Mouse (Mus musculus) left cerebral cortex, postnatal 25 days (tissue): Measurements from ENCODE around the gene Irx4. TPM values are rescaled to one million over a fixed set of nuclear protein-coding genes. Genes with fewer than 3 reads are reported as not detected.

Experiments used
- DNase-seq, 2 experiments: peaks; one replicate each; pipeline ENCODE4 v3.0.0; 2022; ENCODE audit warnings: low spot score in 2 of 2, mixed read lengths in 1 of 2
- intact Hi-C: fragments of 180-260 bp; cut with DNase I; formaldehyde crosslinking; loops from one replicate; pipeline ENCODE4 v1.15.1; 2025
- total RNA-seq, 2 experiments: library from RNA; stranded (reverse); gene quantifications; 2 replicates each; pipeline ENCODE4 v1.2.3; 2021

Gene Irx4
- total RNA-seq, 2 experiments from 2014 or later, result not detected

DNA sequence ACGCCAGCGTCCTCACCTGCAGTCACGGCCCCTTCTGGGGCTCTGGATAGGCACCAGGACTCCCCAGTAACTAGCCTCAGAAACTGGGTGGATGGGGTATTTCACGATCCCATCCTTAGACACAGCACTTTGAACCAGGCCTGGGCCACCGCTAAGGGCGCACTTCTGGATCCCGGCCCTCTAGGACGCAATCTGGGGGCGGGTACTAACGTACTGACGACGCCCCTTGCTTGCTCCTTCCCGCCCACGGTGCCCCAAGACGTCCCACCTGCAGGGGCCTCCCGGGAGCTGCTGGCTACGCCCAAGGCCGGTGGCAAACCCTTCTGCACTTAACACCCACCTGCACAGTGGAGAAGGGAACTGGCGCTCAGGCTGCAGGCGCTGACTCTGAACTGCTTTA is 8.4 kb downstream of the Irx4 start:
- no peak for DNase-seq
- intact Hi-C loops, result loop anchor here (5.0 to 10.0 kb wide), 2 partner anchors 631 to 974 kb away; no protein-coding TSS in a partner anchor

DNA sequence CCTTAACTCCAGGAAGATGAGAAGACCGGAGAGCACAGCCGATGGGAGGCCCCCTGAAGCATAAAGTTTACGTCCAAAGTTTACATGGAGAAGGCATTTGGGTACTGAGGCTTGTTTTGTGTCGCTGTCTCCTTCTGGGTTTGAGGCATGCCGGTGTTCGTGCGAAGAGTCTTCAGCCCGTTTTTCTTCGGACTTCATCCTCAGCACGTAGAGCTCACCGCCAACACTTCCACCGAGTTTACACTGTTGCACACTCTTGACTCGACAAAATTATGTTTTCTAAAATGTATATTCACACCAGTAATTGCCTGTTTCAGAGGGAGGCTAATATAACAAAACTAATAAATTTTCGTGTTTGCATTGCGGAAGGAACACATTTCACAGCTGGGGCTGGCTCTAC is 9.0 kb downstream of the Irx4 start:
- intact Hi-C loops, result loop anchor here (5.0 to 10.0 kb wide), 2 partner anchors 632 to 974 kb away; no protein-coding TSS in a partner anchor
- DNase-seq, result no peak

DNA sequence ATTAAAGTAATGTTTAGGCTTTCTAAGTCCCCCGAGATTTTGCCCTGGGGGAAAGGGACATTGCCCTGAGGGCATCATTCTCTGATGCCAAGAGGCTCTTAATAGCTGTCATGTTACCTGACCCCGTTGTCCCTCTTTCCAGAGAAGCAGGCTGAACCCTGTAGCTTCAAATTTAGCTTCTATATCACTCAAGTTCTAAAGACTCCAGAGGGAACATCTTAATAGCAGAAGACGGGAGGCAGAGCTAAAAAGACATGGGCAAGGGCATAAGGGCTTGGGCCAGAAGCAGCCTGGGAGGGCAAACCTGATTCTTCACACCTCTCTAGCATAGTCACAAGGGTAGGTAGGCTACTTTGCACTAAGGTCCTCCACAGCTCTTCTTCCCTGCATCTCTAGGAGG is 9.6 kb downstream of the Irx4 start:
- intact Hi-C loops, result loop anchor here (5.0 to 10.0 kb wide), 2 partner anchors 633 to 975 kb away; no protein-coding TSS in a partner anchor
- DNase-seq, result no peak

DNA sequence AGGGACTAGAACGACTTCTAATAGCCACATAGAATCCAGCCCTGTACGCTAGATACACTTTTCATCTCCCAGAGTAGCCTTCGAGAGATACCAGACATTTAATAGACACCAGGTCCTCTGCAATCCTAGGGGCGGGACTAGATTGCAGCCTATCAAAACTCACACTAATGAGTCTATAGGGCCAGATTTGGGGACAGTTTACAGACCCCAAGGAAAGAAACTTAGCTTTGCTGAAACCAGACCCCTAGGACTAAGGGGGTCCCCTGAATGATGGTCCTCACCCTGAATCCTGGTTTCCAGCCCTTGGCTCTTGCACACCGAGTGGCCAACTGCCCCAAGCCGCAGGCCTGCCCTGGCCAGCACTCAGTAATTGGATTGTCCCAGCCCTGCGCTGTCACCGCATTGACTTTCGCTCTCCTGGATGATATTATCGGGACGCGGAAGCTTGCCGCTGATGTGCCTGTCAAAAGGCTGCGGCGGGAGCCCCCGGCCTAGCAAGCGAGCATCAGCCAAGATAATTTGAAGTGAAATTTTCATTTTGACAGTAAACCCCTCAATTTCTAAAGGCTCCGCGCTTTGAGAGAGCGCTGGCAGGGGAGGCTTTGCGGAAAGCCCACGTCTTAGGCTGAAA is 10.3 kb downstream of the Irx4 start:
- no peak for DNase-seq
- intact Hi-C loops, result no loop called here

DNA sequence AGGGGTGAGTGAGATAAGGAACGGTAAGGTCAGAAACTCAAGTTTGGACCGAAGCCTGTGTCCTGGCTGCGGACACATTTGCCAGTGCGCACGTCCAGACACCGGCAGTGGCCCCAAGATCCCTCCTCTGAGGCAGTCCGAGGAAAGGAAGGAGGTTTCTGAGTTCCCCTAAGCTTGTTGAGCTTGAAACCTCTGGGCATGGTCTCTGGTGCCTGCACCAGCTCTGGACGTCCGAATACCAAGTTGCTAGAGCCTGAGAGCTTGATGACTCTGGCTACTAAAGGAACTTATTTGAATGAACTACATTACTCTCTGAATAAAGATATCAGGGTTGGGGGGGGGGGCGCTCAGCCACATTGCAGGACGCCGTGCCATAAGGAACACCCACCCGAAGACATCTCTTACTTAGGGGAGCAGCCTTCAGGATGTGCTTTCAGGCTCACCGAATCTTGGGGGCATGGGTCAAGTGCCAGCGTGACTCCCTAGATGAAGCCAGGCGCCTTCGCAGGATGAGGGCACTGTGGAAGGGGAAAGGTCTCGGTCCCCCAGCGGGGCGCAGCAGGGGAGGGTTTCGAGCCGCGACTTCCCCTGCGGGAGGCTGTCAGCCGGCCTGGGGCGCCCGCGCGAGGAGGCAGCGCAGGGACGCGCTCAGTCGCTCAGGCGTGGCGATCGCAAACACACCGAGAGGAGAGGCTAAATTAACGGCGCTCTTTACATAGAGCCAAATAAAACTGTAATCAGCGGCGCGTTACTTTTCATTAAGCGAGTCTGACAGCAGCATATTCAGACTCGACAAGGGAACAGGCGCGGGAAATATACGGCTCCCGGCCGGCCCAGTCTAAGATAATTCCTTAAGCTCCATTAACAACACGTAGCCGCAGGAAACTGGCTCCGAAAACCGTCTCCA is 11.3 kb downstream of the Irx4 start:
- intact Hi-C loops, result no loop called here
- DNase-seq, result no peak

DNA sequence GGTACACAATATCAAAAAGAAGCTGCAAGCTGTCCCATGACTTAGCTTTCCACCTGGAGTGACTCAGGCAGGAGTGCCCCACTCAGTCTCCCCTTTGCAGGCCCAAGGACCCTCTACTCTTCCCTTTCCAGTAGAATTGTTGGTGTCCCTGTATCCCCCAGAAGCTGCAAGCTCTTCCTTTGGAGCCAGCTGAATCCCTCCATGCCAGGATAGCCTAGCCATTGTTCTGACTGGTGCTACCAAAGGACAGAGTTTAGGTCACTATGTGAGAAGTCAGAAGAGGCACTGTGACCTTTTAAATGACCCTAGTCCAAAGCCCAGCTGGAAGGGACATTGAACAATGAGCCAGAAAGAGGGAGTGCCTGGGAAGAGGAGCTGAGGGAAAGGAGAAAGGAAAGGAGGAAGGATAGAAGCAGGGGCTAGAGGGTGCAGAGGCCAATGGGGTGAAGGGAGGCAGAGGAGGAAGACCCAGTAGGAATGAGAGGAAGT is 12.6 kb downstream of the Irx4 start:
- intact Hi-C loops, result no loop called here
- no peak for DNase-seq

DNA sequence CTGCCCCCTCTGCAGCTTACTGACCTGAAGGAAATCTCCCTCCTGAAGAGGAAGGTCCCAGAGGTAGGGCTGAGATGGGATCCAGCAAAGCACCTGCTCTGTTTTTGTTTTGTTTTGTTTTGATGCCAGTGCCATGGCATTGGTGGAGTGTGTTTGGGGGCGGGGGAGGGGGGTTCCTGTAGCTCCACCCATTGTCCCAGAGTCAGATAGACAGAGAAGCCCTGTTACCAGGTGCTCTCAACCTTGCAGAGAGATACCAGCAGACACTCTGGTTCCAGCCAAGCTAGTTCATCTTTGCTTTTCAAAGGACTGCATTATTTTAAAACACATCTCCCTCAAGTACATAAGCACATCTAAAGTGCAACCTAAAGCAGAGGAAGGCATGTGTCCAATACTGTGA is 13.3 kb downstream of the Irx4 start:
- no peak for DNase-seq
- intact Hi-C loops, result no loop called here

DNA sequence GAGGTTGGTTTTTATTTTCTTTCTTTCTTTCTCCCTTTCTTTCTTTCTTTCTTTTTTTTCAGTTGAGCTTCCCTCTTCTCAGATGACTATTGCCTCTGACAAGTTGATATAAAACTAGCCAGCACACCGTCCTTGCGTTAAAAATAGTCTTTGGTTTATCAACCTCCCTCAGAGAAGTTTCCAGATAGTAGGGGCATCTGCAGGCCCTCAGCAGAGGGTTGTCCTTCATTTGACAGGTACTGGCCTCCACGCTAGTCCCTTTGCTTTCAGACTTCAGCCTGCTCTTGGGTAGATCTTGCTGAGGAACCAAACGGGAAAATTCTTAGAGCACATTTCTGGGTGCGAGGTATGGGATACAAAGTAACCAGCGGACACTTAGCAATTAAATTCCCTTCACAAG is 17.1 kb downstream of the Irx4 start:
- intact Hi-C loops, result no loop called here
- no peak for DNase-seq

DNA sequence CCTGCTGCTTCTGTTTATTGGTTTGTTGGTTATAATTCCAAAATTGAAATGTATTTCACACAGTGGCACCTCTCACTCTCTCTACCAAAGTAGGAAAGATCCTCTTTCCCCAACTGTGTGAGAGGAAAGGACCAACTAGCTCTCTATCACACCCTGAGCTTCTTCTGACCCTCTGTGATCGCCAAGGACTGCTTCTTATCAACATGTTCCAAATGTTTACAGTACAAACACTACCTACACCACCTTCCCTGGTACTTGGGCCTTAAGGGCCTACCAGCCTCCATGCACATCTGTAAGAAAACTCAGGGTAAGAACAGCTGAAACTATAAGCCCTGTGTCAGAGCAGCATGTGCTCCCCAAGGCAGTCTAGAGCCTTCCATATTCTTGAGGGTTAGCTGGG is 17.5 kb downstream of the Irx4 start:
- no peak for DNase-seq
- intact Hi-C loops, result no loop called here

DNA sequence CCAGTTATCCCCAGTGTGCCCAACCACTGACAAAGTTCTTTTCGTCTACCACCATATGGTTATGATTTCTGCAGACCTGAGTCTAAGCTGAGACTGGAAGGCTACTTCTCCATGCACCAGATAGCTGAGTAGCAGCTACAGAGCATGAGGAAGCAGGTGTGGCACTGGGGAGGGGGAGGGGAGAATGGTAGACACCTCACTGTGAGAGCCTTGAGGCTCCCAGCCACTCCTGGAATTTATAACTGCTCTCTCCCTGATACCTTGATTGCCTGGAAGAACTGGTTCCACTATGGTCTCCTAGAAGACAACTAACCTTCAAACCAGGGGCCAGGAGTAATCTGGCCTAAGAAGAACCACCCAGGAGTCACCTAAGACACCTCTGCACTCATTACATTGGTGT is 18.9 kb downstream of the Irx4 start:
- intact Hi-C loops, result no loop called here

DNA sequence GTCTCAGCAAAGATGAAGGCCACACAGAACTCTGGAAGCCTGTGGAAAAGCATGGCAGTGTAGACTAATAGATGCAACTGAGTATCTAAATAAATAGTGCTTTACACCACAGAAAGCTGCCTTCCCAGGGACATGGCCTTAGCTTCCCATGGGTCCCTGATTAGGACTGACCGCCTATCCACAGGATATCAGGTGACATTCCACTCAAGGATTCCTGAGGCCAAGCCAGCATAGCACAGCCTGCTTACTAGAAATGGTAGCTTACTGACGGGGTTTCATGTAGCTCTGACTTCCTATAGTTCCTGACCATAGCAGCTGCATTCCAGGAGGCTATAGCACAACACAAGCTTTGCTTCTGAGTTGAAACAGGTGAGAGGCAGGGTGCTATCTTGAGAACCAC is 22.1 kb downstream of the Irx4 start:
- intact Hi-C loops, result no loop called here
- no peak for DNase-seq

More for the DNA sequence above, 18.9 kb downstream of the Irx4 start:
- DNase-seq, result no peak

DNA sequence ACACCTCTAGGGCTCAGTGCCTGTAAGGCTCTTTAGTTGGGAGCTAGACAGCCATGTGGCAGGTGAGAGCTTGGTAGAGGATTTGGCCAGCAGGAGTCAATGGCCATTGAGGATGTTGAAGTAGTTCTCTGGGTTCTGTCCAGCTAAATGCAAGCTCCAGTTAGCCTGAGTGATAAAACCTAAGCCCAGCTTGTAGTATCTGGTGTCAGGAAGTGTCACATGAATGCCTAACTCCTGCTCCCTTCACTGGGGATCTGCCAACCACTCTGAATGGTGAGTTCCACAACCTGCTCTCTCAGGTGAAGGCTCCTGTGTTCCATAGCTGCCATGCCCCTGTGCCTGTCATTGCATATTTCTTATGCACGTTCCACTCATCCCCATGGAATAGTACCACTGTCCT is 23.3 kb downstream of the Irx4 start:
- intact Hi-C loops, result no loop called here
- no peak for DNase-seq

DNA sequence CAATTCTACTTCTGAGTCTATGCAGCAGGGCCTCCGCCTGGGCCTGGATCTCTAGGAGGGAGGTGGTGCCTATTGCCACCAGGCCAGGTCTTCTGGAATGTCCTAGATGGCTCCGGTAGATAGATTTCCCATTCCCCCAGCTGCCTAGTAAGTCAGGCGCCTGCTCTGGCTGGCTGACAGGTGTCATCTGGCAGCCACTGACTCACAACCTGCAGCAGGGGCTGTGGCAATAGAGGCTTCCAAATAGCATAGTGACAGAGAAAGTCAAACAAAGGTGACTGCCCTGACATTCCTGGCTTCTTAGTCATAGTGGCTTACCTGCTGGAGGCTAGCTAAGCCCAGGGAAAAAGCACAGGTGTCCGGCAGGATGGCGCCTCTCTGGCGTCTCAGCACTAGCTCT is 29.9 kb downstream of the Irx4 start:
- no peak for DNase-seq
- intact Hi-C loops, result no loop called here

DNA sequence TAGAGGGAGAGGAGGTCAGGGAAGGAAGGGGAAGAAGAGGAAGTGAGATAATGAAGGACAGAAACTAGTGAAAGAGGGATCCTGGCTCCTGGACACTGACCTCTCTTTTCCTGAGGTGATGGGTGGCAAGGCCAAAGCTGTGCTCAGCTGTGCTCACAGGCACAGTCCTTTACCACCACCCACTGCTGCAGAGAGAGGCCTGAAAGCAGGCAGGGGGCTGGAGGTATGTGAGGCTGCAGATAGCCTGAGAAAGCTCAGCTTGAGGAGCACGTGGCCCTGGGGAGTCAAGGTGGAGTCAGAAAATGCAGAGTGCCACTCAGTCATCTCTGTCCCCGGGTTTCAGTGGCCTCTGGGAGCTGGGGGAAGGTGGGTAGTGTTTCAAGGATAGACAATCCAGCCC is 30.8 kb downstream of the Irx4 start:
- intact Hi-C loops, result no loop called here

DNA sequence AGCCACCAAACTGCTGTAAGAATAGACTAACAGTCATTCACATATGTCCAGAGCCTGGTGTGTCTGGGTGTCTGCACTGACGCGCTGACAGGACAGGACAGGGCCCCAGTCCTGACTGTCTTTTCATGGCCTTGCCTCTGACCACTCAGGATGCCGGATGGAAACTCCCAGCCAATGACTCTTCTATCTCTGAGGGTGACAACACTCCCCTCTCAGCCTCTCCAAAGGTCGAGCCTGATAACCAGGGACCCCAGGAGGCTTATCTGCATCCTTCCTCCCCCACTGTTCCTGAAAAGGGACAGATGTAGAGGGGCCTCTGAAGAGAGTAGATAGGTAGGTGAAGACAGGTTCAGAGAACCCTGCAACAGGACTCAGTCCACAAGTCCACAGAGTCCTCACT is 38.4 kb downstream of the Irx4 start:
- DNase-seq, result no peak
- intact Hi-C loops, result no loop called here

More for the DNA sequence above, 30.8 kb downstream of the Irx4 start:
- no peak for DNase-seq

DNA sequence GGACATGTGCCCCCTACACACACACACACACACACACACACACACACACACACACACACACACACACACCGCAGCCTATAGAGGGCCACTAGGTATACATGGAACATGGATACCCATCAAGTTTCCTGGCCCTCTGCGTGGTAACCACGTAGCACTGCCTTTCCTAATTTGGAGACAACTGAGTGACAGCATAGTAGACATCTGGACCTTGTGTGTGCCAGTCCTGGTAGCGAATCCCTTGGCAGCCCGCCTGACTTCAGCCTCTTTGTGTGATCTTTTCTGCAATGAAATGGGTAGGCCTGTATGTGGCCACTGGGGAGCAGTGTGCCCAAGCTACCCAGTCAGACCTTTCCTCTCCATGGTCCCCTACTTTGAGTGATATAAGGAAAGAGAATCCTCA is 39.0 kb downstream of the Irx4 start:
- no peak for DNase-seq
- intact Hi-C loops, result no loop called here

DNA sequence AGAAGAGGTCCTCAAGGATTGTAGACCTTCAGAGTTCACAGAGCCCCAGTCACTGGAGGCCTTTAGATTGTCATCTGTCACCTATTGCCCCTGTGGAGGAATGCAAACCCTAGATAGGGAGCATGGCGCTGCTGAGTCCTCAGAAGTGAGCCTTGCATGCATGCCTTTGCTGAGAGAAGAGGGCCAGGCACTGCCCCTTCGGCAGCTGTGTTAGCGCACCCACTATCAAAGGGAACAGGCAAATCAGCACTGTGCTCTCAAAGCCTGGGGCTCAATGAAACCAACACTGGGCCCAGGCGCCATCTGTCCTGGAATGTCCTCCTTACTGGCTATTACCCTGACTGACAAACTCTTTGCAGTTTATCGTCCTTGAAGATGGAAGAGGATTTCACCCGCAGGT is 44.5 kb downstream of the Irx4 start:
- intact Hi-C loops, result no loop called here
- DNase-seq, result no peak

DNA sequence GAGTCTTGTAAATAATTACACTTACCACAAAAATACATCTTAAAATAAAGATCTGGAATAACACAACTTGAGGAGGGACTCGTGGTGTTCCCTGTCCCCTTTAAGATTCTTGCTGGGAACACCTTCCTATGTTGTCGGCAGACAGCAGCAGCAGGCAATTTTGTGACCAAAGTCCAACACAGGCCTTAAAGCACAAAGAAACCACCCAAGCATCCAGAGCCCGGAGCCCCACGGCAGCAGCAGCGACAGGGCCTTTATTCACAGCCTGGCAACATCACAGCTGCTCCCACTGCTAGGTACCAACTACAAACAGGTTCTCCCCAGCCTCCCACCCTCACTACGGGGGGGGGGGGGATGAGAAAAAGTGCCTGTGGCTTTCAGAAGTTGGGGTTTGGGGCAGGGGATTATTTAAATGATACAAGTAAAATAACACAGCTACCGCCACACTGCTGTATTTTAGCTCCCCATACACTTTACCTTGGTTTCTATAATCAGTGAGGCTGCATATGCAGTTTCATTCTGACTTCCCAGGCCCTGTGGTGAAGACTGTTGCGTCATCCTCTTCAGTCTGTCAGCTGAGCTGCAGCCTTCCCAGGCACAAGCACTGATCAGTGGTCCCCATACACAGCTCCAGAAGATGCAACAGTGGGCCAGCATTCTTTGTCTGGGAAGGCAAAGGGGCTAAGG is 45.3 kb downstream of the Irx4 start:
- no peak for DNase-seq
- intact Hi-C loops, result no loop called here

DNA sequence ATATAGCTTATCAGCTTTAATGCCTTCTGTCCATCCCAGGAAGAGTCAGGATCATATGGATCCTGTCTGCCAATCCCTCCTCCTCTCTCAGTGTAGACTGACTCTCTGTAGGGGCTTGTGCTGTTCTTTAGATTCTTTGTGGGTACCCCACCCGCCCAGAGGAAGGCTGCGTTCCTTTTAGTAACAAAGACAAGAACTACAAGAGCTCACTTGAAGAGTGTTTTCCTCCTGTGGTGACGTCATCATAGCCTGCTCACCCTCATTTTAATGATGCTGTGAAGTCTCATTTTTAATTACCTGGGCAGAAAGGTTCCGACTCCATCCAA is 45.8 kb downstream of the Irx4 start:
- intact Hi-C loops, result no loop called here

DNA sequence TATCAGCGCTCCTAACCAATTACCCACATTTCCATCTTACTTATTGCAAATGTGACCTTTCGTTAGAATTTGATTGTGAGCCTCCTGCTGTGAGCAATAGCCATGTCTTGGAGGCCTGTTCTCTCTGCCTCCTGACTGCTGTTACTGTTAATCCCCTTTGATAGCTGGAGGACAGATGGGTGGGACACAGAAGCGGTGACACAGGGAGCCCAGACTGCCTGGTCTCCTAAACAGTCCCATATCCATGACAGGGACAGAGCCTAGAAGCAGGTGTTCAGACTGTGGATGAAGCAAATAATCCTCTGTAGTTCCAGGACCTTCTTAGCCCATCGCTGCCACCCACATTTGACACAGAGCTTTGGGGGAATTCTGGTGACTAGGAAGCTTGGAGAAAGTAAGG is 46.2 kb downstream of the Irx4 start:
- intact Hi-C loops, result no loop called here

More for the DNA sequence above, 45.8 kb downstream of the Irx4 start:
- no peak for DNase-seq

More for the DNA sequence above, 46.2 kb downstream of the Irx4 start:
- DNase-seq, result no peak
